Mouse (Mus musculus) thymus, postnatal 14 days (tissue): Measurements from ENCODE around the gene 2310022B05Rik.

Experiments
- DNase-seq: peaks from one replicate; pipeline ENCODE4 v3.0.0; 2021

2310022B05Rik gene

DNA sequence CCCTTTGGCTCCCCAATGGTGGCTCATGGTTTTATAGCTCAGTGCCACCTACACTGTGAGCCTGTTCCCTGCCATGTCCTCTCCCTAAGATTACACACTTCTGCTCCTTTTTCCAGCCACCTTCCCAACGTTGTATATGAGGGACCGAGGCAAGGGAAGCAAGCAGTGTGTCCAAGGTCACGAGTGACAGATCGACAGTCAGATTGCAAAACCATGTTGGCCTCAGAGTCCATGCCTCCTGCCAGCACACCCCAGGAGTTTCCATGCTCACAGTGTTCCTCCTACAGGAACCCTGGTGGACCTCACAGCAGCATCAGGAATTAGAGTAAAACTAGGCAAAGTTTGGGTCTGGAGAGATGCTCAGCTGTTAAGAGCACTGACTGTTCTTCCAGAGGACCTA lies 73.8 kb downstream of the 2310022B05Rik start:
- no peak for DNase-seq

DNA sequence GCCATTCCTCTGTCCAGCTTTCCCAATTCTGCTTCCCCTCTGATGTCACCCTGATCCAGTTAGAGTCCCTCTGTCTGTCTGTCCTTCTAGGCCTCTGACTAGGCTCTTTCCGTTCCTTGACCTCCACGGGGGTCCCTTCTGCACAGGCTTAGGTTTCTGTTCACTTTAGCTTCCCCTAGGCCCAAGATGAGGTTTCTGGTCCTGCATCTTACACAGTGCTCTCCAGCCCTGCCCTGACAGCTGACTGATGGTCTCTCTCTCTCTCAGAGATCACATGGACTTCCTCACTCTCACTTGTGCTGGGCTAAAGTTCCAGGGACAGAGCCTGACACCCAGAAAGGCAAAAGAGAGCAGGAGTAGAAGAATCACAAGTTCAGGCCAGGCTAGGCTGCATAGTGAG lies 76.6 kb downstream of the 2310022B05Rik start:
- DNase-seq = no peak
